Mouse (Mus musculus) lung, embryonic 14.5 days (tissue): ENCODE measurements around the gene Esrp2. TPM values are rescaled to one million over a fixed set of nuclear protein-coding genes. Genes with fewer than 3 reads are reported as not detected.
A peak's percentile ranks its signal among the peaks of the same experiment; 100 is the strongest.

Experiments used
- ATAC-seq: fragments of 200-750 bp; cut with Nextera tagmentation; 2 replicates; pipeline ENCODE4 v1.8.0; 2017; ENCODE audit warnings: mild to moderate bottlenecking, moderate TSS enrichment, moderate library complexity; ENCODE audit not compliant: insufficient read depth
- DNase-seq: peaks from one replicate; pipeline ENCODE4 v3.0.0-alpha.2; 2015
- H3K27ac ChIP-seq: fragments of 300-500 bp; sonication (generic); 2 replicates; pipeline ENCODE4 v1.5.1; 2014; ENCODE audit warnings: low read depth, mild to moderate bottlenecking, moderate library complexity
- H3K27me3 ChIP-seq: fragments of 300-500 bp; sonication (generic); 2 replicates; pipeline ENCODE4 v1.6.1; 2014; ENCODE audit warnings: low read length, control low read depth; ENCODE audit not compliant: insufficient read depth
- H3K36me3 ChIP-seq: fragments of 300-500 bp; sonication (generic); 2 replicates; pipeline ENCODE4 v1.6.1; 2014; ENCODE audit warnings: control low read depth; ENCODE audit not compliant: insufficient read depth
- H3K4me1 ChIP-seq: fragments of 300-500 bp; sonication (generic); 2 replicates; pipeline ENCODE4 v1.6.1; 2014; ENCODE audit warnings: antibody characterized with exemption, control low read depth; ENCODE audit not compliant: insufficient read depth
- H3K4me2 ChIP-seq: fragments of 300-500 bp; sonication (generic); 2 replicates; pipeline ENCODE4 v1.6.1; 2014; ENCODE audit warnings: mild to moderate bottlenecking
- H3K4me3 ChIP-seq: fragments of 300-500 bp; sonication (generic); 2 replicates; pipeline ENCODE4 v1.5.1; 2014; ENCODE audit warnings: low read depth, low read length
- H3K9ac ChIP-seq: fragments of 300-500 bp; sonication (generic); 2 replicates; pipeline ENCODE4 v1.6.1; 2014
- H3K9me3 ChIP-seq: fragments of 300-500 bp; sonication (generic); 2 replicates; pipeline ENCODE4 v1.6.1; 2016; ENCODE audit warnings: low read depth, low read length, control low read depth
- CTCF ChIP-seq: IDR thresholded peaks from 2 replicates; pipeline ENCODE4 v1.5.1; 2016; ENCODE audit warnings: antibody characterized with exemption, low read depth
- WGBS: fragments of 180-500 bp; shearing (Covaris S2); extraction: QIAGEN DNeasy Blood & Tissue Kit; methylation state at CpG from one replicate; pipeline ENCODE4 v1.1.7; 2014; 5-methylcytosine and 5-hydroxymethylcytosine counted together
- polyA plus RNA-seq: library from polyadenylated mRNA; unstranded; fragments of >200 nt; fragmentation: Nextera tagmentation; extraction: Ambion mirVana; gene quantifications from 2 replicates; pipeline ENCODE4 v1.2.1, GENCODE M21; 2014

Esrp2 gene
- polyA plus RNA-seq, 1 experiment from 2014 or later: 31.1 TPM

DNA sequence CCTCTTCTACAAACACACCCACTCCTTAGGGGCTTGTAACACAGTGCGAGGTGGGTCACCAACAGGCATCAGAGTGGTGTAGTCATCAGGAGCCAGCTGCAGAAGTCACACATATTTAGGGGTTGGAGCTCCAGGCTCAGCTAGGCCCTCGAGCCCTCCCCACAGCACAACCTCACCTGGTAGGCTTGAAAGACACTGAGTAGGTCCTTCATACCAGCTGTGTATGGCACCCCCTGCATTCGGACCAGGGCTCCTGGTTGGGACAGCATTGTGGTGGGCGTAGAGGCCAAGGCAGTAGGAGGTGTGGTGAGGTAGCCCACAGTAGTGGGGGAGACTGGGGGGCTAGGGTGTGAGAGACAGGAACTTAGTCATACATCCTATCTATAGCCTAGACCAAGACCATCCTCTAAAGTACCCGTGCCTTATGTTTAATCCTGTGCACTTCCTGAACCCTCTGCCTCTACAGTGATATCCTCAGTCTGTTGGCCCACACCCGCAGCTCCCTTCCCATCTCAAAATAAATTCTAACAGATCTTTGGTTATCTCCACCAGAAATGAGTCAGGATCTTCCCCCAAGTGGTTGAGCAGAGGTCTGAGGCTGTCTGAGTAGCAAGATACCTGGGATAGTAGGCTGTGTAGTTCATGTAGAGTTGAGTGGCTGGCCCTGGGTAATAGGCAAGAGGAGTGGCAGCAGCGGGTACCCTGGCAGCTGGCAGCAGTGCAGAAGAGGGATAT, 5.1 kb downstream of the Esrp2 start:
- DNase-seq (no peak), ATAC-seq (no peak)
- Histone ChIP-seq H3K9me3 (no peaks in the 10 kb centered on the region), H3K27me3 (peaks cover 27% of the 10 kb centered on the region), H3K9ac (no peak overlapping the region), H3K27ac (no peak overlapping the region), H3K36me3 (peaks cover 69% of the 10 kb centered on the region), H3K4me2 (no peak overlapping the region), H3K4me3 (no peak overlapping the region), H3K4me1 (0 out of 2 replicates have a peak, but pooled peaks cover 4% of the 10 kb centered on the region)
- TF ChIP-seq CTCF: no peak
- WGBS: 83% methylated on average over 7 of the region's 7 CpGs

GRCm38 (mm10) chr8:106131021-106131420, 5.8 kb downstream of the Esrp2 start:
- no peak overlapping the region for H3K9ac ChIP-seq
- H3K9me3 ChIP-seq: no peaks in the 10 kb centered on the region
- DNase-seq (no peak), ATAC-seq (no peak)
- H3K36me3 ChIP-seq: peaks cover 72% of the 10 kb centered on the region
- H3K4me3 ChIP-seq: no peak overlapping the region
- H3K27ac ChIP-seq: no peak overlapping the region
- WGBS: 83% methylated on average over 4 of the region's 4 CpGs
- 0 out of 2 replicates have a peak, but pooled peaks cover 4% of the 10 kb centered on the region for H3K4me1 ChIP-seq
- H3K27me3 ChIP-seq: peaks cover 21% of the 10 kb centered on the region
- H3K4me2 ChIP-seq: no peak overlapping the region
- no peak for TF ChIP-seq CTCF

DNA sequence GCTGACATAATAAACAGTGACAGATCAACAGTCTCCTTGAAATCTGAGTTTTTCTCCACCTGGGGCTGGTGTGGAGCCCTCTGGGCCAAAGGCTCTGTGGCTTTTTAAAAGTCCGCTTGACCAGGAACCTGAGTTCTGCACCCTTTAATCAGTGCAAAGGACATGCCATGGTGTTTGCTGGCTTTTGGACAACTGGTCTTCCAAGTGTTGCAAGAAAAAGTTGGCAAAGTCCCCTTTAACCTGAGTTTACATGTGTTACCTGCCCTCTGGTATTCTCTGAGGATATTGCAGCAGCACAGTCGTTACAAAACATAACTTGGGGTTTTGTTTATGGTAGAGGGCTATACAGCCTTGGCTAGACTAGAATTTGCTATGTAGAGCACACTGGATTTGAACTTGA, 6.3 kb downstream of the Esrp2 start:
- no peak overlapping the region for H3K27ac ChIP-seq
- WGBS: 78% methylated on average over 2 of the region's 2 CpGs
- H3K36me3 ChIP-seq: peaks cover 72% of the 10 kb centered on the region
- ATAC-seq (no peak), DNase-seq (no peak)
- no peaks in the 10 kb centered on the region for H3K9me3 ChIP-seq
- H3K9ac ChIP-seq: no peak overlapping the region
- H3K4me3 ChIP-seq: no peak overlapping the region
- no peak overlapping the region for H3K4me2 ChIP-seq
- H3K4me1 ChIP-seq: 0 out of 2 replicates have a peak, but pooled peaks cover 4% of the 10 kb centered on the region
- TF ChIP-seq CTCF: no peak
- H3K27me3 ChIP-seq: peaks cover 16% of the 10 kb centered on the region

DNA sequence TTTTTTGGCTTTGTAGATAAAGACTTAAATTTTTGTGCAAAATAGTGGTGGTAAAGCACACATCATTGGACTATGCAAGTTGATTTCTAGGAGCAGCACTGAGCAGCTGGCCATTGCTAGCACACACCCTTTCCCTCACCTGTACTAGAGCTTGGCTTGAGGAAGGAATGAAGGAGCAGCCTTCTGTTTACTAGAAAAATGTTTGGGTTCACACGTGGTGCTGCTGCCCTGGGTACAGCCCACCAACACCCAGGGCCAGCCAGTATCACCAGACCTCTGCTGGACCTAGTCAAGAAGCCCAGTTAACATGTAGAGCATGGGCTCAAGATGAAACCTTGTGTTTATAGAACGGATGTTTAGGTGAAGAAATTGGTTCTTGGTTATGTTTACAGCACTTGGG, 6.8 kb downstream of the Esrp2 start:
- H3K9me3 ChIP-seq: no peaks in the 10 kb centered on the region
- 79% methylated on average over 2 of the region's 2 CpGs for WGBS
- DNase-seq (no peak), ATAC-seq (no peak)
- no peak overlapping the region for H3K9ac ChIP-seq
- H3K27me3 ChIP-seq: peaks cover 10% of the 10 kb centered on the region
- H3K4me2 ChIP-seq: no peak overlapping the region
- TF ChIP-seq CTCF: no peak
- H3K4me1 ChIP-seq: 0 out of 2 replicates have a peak, but pooled peaks cover 4% of the 10 kb centered on the region
- H3K4me3 ChIP-seq: no peak overlapping the region
- H3K27ac ChIP-seq: no peak overlapping the region
- H3K36me3 ChIP-seq: peaks cover 72% of the 10 kb centered on the region

DNA sequence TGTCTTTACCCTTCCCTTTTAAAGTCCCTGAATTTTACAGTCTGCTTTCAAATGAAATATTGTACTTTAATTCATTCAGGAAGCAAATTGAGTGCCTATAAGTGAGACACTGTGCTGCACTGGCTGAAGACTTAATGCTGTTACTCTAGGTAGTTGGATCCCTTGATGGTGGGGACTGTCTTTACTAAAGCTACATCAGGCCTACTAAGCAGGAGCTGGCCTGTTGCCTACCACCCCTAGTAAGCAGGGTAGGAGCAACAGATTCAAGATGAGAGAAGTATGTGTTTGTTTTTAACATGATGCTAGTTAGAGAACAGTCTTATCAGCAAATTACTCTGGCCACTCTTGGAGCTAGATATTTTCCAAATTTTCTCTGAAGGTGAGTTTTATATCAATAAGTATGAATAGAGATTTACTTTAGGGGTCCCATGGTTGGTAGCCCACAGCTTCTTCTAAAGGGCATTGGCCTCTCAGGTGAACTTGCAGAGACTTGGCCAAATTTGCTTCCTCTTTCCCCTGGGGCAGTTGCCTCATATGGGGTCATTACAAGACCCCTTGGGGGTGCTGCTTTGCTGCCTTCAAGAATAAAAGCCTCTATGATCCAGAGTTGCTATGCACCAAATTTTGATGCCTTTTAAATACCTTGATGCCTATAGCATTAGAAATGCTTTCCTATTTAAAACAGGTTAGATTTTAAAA, 7.4 kb downstream of the Esrp2 start:
- Histone ChIP-seq H3K4me2 (no peak overlapping the region), H3K27me3 (peaks cover 4% of the 10 kb centered on the region; the same call in 1 of the 2 replicates), H3K9ac (no peak overlapping the region), H3K4me1 (0 out of 2 replicates have a peak, but pooled peaks cover 4% of the 10 kb centered on the region), H3K27ac (no peak overlapping the region), H3K9me3 (no peaks in the 10 kb centered on the region), H3K36me3 (peaks cover 75% of the 10 kb centered on the region), H3K4me3 (no peak overlapping the region)
- ATAC-seq (no peak), DNase-seq (no peak)
- TF ChIP-seq CTCF: no peak

- DNase-seq (no peak), ATAC-seq (no peak)
- peaks cover 73% of the 10 kb centered on the region for H3K36me3 ChIP-seq
- 81% methylated on average over 10 of the region's 10 CpGs for WGBS
- H3K27me3 ChIP-seq: no peaks in the 10 kb centered on the region
- TF ChIP-seq CTCF: no peak
- no peaks in the 10 kb centered on the region for H3K9me3 ChIP-seq
- no peak overlapping the region for H3K27ac ChIP-seq
- H3K4me3 ChIP-seq: no peak overlapping the region
- H3K4me2 ChIP-seq: no peak overlapping the region
- no peak overlapping the region for H3K9ac ChIP-seq
- no peaks in the 10 kb centered on the region for H3K4me1 ChIP-seq
Measured at GRCm38 (mm10) chr8:106127882-106128410, 8.8 kb downstream of the Esrp2 start.

GRCm38 (mm10) chr8:106127054-106127453, 9.7 kb downstream of the Esrp2 start:
- no peaks in the 10 kb centered on the region for H3K4me1 ChIP-seq
- H3K9me3 ChIP-seq: no peaks in the 10 kb centered on the region
- no peak overlapping the region for H3K27ac ChIP-seq
- peaks cover 66% of the 10 kb centered on the region for H3K36me3 ChIP-seq
- no peak for ATAC-seq
- H3K4me3 ChIP-seq: no peak overlapping the region
- H3K9ac ChIP-seq: no peak overlapping the region
- 58% methylated on average over 3 of the region's 3 CpGs for WGBS
- TF ChIP-seq CTCF: 0 out of 2 replicates have a peak, but pooled peaks have one; percentile 9
- no peaks in the 10 kb centered on the region for H3K27me3 ChIP-seq
- no peak overlapping the region for H3K4me2 ChIP-seq
- no peak for DNase-seq
